Mouse (Mus musculus) T-helper 1 cell (primary cell): Measurements from ENCODE around the gene Gm17657.

Experiments
- in situ Hi-C: fragments of 300-600 bp; cut with MboI, MseI; formaldehyde crosslinking; loops from one replicate; pipeline ENCODE4 v1.15.1; 2025; ENCODE audit warnings: high pct_unique_total_duplicates

Gm17657 gene

GRCm38 (mm10) chr17:29489971-29490712, 59.3 kb downstream of the Gm17657 start:
- in situ Hi-C loops: loop anchor here (5.0 kb wide), 1 partner anchor 93 kb away; no protein-coding TSS in a partner anchor

DNA sequence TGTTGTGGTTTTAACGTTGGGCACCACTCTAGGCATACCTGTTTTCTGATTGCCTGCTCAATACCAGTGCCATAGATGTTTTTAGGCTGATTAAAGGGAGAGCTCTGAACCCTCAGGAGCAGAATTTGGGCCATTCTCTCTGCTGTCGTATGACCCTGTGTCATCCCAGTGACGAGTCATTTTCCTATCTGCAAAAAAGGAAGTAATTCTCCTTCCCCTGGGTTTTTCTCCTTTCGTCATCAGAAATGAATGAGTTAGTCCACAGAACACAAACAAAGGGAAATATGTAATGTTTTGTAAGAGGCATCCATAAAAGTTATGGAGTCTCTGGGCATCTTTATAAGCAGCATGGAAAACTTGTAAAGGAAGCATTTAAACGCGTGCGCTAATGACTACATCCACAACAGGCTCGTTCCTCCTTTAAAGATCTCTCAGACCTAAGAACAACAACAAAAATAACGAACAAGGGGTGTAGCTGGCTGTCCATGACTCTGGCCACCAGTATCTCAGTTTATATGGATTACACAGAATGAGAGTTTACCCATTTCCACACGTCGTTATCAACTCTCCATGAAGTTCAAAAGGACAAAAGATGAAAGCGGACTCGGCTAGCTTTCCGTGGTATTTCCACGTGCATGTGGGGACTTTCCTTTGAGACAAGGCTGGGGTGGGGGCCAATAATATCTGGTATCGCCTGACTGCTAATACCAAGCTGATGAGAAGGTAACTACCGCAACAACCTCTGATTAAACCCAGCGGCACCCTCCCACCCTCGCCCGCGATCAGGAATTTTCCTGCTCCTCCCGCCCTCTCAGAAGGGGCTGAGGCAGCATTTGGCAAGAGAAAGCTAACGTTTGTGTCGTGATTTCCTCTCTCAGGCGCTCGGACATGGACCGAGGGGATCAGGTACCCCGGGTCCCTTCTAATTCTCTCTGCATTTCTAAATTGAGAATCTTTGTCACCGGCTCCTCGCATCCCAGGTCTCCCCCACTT, 60.2 kb downstream of the Gm17657 start:
- in situ Hi-C loops: no loop called here

DNA sequence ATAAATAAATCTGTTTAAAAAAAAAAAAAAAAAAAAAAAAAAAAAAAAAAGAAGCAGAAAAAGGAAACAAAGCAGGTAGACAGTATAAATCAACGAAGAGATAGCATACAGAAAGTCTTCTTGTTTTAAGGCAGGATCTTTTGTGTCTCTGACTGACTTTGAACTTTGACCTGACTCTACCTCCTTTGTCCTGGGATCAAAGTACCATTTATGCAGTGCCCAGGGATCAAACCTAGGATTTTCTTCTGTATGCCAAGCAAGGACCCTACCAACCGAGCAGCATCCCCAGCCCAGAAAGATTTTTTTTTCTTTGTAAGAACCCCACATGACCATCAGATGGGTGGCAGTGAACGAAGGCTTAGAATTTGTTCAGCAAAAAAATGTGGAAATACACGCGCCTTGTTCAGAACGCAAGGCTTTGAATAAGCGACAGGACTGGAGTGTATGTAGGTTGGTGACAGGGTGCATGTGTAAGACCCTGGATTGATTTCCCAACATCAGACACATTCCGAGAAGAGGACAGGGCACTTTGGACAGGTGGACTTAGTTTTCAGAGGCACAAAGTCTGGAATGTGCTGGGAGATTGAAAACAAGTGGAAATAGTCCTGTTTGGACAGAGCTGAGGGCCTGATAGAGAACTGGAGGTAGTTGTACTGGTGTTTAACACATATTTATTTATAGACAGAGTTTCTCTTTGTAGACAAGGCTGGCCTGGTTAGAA, 61.0 kb downstream of the Gm17657 start:
- in situ Hi-C loops: no loop called here

DNA sequence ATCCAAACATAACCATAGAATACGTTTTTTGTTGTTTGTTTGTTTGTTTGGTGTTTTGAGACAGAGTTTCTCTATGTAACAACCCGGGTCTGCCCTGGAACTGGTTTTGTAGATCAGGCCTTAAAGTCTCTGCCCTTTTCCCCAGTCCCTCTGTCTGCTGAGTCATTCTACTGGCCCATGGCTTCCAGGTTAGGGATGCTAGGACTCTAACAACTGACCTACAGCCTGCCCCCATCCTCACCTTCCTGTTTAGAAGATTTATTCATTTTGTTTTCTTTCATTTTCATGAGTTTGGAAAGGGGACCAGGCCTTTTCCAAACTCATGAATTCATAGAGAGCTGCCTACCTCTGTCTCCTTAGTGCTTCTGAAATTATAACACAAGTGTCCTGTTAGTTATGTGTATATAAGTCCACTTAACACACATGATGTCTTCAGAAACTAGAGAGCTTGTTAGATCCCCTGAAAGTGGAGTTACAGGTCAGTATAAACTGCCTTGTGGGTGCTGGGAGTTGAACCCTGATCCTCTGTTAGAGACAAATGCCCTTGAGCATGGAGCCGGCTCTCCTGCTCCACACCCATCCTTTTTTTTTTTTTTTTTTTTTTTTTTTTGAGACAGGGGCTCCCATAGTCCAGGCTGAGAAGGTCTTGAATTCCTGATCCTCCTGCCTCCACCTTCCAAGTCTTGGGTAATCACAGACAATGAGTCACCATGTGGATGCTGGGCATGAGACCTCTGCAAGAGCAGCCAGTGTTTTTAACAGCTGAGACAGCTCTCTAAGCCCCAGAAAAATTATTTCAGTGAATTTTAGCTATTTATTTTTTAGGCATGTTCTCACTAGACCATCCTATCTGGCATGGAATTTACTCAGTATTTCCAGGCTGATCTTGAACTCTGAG, 63.9 kb downstream of the Gm17657 start:
- in situ Hi-C loops: no loop called here

- in situ Hi-C loops: no loop called here
Measured at GRCm38 (mm10) chr17:29484431-29484830, 65.0 kb downstream of the Gm17657 start.

GRCm38 (mm10) chr17:29483282-29483681, 66.2 kb downstream of the Gm17657 start:
- in situ Hi-C loops: no loop called here

DNA sequence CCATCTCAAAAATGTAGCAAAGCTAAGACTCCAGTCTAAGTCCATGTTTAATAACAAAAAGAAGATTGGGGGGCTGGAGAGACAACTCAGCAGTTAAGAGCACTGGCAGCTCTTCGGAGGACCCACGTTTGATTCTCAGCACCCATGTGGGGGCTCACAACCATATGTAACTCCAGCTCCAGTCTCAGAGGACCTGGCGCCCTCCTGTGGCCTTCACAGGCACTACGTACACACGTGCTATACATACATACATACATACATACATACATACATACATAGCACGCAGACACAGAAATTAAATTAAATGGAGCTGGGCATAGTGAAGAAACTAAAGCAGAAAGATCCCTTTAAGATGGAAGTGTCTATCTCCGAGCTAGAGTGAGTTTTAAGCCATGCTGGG, 66.8 kb downstream of the Gm17657 start:
- in situ Hi-C loops: no loop called here

DNA sequence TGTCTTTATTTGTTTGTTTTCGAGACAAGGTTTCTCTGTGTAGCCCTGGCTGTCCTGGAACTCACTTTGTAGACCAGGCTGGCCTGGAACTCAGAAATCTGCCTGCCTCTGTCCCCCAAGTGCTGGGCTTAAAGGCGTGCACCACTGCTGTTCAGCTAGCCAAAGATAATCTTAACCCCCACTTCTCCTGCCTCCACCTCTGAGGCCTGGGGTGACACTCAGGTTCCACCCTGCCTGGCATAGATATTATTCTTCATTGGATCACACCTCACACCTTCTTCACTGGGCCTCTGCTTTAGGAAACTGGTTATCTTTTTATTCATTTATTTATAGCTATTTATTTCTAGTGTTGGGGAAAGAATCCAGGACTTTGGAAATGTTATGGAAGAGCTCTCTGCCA, 69.2 kb downstream of the Gm17657 start:
- in situ Hi-C loops: no loop called here

DNA sequence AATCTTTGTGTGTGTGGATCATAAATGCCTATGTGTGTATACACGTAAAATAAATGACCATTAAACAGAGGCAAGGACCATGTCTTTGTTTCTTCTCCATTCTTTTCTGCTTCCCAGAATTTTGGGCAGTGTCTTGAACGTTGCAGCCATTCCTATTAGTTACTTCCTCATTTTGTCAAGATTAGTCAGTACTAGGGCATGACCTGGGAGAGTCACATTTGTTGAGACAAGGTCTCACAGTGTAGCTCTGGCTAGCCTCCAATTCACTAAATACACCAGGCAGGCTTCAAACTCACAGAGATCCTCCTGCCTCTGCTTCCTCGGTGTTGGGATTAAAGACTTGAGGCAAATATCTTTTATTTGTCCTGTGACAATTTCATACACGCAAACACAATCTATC, 71.2 kb downstream of the Gm17657 start:
- in situ Hi-C loops: no loop called here

DNA sequence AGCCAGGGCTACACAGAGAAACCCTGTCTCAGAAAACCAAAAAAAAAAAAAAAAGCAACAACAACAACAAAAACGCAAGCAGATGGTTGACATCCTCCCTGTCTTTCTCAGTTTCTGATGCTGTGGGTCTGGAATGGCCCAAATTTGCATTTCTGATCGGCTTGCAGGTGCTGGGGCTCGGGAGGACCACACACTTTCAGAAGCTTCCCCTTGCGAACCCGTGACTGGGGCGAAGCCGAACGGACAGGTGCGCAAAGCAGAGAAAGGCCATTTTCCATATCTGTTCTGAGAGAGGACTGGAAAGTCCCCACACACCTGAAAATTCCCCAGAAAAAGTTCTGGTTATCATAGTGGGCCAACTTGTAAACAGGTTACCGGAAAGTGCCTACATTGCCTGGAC, 72.1 kb downstream of the Gm17657 start:
- in situ Hi-C loops: no loop called here

DNA sequence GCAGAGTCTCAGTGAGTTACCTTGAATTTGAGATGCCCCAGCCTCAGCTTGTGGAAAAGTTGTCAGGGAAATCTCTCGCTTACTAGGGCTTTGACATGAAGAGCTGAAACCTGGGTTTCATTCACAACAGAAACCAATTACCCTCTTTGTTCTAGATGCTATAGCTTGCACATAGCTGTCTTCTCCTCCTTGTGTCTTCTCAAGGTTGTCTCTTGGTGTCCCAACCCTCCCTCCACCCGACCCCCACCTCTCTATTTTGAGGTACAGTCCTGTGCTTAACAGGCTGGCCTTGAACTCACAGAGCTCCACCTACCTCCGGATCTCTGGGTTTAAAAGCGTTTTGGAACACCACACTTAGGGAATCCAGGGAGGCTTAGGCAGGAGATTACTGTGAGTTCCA, 73.0 kb downstream of the Gm17657 start:
- in situ Hi-C loops: no loop called here

DNA sequence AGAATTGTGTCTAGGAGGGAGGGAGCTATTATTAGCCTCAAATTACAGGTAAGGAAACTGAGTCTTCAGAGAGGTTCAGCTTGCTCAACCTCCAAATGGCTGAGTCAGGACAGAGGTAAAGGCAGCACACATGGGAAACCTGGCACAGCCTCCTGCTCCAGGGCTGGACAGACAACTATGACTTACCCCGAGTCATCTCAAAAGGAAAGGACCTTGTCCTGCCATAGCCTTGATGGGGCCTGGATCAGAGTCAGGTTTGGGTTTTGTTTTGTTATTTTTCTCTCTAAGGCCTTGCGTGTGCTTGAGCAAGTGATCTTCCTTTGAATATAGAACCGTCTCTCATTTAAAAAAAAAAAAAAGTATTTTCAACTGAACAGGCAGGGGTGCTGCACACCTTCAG, 74.3 kb downstream of the Gm17657 start:
- in situ Hi-C loops: no loop called here

DNA sequence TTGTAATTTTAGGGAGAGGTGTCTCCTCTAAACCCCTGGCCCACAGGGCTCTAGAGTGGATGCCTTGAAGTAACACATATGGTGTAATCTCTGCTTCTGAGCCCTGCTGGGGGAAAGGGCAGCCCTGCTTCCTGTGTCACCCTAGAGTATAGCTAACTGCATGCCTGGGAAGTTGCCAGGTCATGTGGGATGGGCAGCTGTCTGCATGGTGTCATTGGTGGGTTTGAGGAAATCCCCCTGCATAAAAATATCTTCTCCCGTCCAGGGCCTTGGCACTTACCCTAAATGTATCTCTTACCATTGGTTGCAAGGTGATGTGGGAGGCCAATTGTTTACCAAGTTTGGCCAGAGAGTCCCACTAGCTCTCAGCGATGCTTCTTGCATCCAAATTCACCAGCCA, 75.4 kb downstream of the Gm17657 start:
- in situ Hi-C loops: no loop called here

DNA sequence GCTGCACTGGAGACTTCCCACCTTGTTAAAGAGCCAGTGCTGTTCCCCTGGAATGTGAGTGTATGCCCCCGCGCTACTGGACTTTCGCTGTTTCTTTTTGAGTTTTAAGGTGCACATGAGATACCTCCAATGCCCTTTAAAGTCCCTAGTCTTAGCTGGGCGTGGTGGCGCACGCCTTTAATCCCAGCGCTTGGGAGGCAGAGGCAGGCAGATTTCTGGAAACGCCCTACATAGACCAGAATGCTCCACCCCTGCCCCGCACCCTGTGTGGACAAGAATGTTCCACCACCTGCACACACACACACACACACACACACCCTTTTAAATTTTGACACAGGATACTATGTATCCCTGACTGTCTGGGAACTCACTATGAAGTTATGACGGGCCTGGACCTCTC, 76.0 kb downstream of the Gm17657 start:
- in situ Hi-C loops: no loop called here
